Mouse (Mus musculus) 416B (cell line): Measurements from ENCODE around the gene Gab2.

Source experiments
- DNase-seq: peaks from one replicate; pipeline ENCODE4 v3.0.0; 2011; ENCODE audit warnings: low read depth

The Gab2 gene

DNA sequence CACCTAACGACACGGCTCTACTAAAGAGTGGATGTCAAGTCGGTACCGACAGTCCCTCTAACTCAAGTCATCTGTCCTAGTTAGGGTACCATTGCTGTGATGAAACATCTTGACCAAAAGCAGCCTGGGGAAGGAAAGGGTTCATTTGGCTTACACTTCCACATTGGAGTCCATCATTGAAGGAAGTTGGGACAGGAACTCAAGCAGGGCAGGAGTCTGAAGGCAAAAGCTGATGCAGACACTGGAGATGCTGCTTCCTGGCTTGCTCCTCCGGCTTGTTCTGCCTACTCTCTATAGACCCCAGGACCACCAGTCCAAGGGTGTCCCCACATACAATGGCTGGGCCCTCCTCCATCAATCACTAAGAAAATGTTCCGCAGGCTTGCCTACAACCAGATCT, 234.3 kb downstream of the Gab2 start:
- no peak for DNase-seq

DNA sequence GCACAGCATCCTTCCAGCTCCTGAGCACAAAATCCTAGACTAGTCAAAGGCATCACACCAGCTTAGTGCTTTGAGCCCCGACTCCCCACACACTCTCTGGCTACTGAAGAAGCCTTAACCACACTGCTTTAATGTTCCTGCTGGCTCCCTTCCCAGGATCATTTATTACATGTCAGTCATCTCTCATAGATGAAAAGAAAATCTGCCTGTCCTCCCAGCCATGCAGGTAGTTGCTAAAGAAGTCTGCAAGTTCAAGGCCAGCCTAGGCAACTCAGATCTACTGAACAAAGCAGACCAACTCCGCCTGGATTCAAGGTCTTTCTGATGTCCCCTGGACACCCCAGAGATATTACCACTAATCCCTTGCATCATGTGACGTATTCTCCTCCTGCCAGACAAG, 236.3 kb downstream of the Gab2 start:
- DNase-seq: no peak

DNA sequence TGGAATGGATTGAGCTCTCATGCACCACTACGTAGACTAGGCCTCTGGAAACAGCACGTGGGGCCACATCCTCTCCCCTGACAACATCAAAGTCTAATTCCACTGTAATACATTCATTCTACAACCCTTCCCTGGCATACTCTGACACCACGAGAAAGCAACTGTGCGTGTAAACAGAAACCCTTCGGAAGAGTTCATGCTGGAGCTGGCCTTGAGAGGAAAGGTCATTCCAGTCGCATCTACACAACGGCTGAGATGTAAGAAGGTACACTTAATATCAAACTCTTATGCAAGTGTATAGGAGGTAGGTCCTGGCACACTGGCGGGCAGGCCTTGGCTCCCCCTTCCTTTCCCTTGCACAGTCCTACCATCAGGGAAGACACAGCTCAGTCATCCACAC, 243.0 kb downstream of the Gab2 start:
- DNase-seq: no peak

DNA sequence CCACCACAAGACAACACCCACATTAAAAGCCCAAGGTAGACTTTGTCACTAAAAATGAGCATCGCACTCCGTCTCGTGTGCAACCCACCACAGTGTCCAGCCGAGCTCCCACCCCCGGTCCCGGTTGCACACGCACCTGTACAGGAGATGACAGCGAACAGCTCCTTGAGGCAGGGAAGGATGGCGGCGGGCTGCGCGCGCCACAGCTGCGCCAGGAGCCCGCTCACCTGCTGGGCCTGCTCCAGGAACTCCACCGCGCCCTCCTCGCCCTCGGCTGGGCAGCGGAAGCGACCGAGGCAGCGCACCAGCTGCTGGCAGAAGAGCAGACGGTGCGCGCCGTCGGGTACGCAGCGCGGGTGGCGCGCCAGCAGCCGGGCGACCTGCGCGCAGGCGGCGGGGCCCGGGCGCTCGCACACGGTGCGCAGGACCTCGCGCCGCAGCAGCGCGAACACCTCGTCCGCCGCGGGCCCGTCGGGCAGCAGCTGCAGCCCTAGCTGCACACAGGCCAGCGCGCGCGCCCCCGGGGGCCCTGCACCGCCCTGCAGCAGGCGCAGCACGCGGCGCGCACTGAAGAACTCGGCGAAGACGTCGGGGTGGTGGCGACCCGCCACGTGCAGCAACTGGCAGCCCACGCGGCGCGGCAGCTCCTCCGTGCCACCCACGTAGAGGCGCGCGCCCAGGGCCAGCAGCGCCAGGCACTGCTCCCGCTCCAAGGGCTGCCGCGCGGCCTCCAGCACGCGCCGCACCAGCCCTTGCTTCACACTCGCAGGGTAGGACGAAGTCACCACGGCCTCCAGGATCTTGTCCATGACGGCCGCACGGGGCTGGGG, 244.0 kb downstream of the Gab2 start:
- no peak for DNase-seq

DNA sequence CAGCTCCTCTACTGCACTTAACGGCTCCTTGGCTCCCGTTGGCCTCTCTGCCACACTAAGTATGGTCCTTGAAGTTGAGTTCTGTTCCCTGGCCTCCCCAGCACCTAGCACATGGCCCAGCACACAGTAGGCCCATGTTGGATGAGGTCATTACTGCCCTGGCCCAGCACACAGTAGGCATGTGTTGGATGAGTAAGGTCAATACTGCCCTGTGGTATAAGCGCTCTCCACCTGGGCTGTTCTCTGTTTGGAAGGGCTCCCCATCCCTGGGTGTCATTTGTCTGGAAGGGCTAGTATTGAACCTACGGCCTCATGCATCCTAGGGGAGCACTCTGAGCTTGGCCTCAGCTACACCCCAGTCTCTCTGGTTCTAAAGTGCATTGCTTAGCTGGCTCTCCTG, 246.0 kb downstream of the Gab2 start:
- no peak for DNase-seq

DNA sequence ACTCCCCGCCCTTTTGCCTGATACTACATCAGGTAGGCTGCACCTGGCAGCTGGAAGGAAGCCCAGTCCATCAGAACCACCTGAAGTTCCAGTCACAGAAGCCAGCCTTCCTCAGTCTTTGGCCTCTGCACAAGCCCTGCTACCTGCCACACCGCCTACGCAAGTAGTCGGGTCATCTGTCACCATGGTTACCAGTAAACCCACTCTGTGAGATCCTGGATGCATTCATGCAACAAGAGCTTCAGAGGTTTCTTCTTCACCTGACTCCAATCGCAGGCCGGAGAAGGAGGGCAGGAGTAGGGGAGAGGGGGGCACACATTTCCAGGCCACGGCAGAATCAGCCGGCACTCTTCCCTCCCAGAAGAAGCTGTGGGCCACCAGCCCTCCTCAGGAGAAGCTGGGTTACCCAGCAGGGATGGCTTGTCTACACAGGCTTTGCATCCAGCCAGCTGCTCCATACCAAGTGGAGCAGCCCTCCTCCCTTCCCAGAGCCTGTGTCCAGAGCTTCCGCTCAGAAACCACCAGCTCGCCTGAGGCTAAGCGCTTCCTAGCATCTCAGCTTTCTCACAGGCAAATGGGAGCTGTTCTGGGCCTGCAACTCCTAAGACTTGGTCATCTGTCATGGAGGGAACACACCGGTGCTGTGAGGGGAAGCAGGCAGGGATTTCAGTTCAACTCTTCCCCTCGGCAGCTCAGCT, 247.7 kb downstream of the Gab2 start:
- no peak for DNase-seq

DNA sequence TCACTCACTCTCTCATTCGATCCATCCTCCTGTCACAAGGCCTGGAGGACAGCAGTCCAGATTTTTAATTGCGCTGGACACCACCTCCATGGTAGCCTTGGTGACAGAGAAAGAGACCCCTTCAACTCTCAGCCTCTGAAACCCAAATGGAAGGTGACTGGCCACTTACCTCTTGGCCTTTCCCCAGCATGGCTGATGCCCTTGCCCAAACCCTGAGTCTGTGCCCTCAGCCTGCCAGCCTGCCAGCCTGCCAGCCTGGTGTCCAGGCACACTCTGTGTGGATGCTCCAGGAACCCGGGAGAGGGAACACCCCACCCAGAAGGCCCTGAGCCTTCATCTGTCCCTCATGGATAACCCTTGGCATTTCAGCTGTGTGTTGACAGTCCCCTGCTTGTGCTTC, 248.3 kb downstream of the Gab2 start:
- no peak for DNase-seq

DNA sequence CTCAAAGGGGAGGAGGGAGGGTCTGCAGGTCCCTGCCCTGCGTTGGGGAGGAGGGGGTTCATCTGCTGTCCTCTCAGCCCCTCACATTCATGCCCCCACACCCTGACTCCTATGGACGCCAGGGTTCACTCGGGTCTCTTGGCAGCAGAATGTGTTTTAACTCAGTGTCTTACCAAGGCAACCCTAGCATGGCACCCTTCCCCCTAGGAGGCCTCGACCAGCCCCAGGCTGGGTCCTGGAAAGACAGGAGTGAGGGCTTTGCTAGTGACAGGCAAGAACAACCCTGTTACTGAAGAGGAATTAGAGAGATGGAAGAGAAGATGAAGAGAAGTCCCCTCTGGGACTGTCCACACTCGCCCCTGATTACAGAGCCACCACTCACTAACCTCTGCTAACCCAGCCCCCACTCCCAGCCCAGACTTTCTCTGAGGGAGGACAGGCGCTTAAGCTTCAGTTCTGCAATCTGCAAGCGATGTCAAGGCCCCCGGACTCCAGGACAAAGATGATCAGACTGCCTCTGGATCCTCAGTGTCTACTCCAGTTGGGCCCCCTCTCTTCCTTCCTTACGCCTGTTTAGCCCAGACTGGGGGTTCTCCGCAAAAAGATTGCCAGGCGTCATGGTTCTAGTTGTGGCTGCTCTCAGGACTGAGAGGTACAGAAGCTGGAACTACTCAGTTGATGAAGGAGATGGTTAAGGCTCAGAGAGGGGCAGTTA, 249.7 kb downstream of the Gab2 start:
- DNase-seq: no peak

DNA sequence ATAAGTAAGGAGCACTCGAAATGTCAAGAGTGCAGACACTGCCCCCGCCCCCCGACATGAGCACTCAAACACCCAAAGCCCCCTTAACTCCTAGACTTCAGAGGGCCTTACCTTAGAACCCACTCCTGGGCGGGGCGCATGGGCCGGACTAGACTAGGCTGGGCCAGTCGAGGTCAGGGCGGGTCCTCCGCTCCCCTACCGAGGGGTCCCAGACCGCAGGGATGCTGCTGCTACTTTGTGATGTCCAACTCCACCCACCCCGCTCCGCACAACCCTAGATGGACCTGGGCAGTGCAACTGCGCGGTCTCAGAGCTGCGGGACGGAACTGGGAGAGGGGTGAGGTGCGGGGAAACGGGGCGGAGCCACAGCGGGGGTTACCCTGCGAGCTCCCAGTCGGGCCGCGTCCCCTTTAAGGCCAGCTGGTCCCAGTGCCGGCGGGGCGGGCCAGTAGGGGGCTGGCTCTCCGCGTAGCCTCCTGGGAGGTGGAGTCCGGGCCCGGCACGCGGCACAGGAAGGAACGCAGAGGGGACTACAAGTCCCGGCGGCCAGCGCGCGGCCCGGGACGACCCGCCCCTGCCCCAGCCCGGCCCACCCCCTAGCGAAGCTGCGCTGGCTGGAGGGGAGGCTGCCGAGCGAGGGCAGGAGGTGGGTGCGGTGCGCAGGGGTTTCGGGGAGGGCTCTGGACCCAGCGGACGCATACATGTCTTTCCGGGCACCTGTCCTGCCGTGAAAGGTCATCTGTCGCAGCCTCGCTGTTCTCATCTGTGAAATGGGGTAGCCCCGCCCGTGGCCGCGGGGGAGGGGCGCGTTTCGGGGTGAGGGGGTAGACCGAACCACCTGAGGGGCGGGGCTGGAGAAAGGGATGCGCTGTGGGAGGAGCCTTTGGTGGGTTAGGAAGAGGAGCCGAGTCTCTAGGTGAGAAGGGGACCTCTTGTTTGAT, 250.6 kb downstream of the Gab2 start, which contains the start of the genes Usp35 and Kctd21:
Usp35 (minus strand) TSS at position 295 of the 941 bp plus-strand sequence.
Kctd21 (plus strand) TSS at position 602 of the 941 bp plus-strand sequence.
- peak; percentile 92 for DNase-seq

DNA sequence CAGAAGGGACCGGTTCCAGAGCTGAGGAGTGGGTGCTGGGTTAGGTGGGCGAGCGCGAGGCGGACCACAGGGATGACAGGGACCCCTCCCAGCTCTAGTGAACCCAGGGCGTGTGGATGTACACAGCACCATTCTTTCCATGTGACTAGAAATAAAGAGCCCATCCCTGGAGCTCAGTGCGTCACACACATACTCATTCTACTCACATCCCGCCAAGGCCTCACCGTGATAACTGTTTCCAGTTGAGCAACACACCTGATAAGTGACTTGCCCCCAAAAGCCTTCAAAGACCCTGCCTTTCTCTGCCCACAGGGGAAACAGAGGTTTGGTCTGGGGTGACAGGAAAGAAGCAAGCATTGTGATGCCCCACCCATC, 251.3 kb downstream of the Gab2 start:
- DNase-seq: peak; percentile 38

DNA sequence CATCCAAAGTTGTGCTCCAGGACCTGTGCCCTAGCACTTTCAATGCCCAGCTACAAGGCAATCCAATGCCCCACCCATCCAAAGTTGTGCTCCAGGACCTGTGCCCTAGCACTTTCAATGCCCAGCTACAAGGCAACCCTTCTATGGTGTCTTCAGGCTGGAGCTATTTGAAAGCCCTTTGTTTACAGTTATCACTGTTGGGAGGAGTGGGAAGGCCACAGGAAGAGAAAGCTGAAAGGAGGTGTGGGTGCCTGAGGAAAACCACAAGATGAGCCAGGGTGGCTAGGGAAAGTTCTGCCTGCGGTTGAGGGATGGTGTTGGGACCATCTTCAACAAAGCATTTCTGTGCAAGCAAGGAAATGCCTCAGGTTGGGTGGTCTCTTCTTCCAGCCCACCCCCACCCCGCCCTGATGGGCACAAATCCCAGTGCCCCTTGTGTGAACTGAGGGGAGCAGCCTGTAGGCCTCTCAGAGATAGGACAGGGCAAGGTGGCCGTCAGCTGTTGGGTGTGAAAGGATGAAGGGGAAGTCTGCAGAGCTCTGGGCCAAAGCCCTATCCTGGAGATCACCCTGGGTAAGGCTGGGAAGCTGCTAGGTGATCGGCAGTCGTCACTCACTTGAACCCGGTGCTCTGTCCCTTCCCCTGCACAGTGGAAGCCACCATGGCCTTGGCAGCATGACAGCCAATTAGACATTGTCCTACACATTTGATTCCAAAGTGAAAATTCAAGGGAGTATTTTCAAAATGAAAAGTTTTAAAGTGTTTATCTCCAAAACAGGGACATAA, 251.9 kb downstream of the Gab2 start:
- no peak for DNase-seq

DNA sequence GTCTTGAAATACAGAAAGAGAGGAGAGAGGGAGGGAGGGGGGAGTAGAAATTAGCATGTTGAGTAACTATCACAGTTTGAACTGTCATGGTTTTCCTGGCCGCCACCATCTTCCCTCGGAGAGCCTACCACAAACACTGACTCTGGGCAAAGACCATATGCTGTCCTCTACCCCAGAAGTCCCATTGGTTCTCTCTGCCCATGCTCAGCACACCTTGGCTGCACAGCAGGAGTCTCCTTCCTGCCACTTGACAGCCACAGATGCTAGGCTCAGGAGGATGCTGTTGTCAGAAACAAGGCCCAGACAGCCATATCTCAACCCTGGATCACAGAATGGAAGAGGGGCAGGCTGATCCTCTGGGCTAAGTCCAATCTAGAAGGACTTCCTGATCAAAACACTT, 253.0 kb downstream of the Gab2 start:
- no peak for DNase-seq

DNA sequence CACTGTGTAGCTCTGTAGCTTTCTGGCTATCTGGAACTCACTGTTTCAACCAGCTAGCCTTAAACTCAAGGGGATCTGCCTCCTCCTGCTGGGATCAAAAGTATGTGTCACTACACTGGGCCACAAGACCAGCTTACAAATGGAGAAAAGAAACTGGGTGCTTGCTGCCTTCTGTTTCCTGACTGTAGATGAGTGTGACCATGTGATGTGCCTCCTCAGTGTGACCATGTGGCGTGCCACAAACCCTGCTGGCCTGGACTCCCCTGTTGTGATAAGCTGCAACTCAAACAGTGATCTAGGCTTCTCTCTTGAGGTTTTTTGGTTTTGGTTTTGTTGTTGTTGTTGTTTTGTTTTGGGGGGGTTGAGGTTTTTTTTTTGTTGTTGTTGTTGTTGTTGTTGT, 255.3 kb downstream of the Gab2 start:
- DNase-seq: peak; percentile 83

DNA sequence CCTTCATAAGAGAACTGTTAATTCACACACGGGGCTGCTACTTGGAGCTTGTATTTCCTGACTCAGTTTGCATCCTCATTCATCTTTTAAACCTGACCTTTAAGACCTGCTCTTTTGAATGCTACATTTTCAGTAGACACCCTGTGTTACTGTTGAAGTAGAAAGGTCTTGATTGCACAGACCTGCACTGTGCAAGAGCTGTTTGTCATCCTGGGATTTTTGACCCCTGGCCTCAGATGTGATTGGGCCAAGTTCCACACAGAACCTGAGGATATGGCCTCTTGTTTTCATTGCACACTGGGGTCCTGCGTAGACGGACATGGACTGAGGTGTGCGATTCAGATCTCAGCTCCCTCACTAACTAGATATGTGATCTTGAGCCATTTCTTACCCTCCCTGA, 257.2 kb downstream of the Gab2 start:
- no peak for DNase-seq

DNA sequence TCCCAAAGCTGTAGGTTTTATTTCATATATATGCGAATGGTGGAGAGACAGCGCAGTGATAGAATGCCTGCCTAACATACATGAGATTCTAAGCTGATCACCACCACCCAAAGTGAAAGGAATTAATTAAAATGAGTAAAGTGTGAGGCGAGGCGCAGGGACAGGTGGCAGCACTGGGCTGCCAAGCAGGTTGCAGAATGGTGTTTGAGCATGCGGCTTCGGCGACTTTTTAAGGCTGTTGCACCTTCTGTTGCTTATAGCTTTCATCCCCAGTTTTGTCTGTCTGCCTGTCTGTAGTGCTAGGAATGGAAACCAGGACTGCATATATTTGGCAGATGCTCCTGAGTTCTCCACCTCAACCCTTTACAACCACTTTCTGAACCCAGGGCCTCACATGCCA, 258.2 kb downstream of the Gab2 start:
- no peak for DNase-seq

DNA sequence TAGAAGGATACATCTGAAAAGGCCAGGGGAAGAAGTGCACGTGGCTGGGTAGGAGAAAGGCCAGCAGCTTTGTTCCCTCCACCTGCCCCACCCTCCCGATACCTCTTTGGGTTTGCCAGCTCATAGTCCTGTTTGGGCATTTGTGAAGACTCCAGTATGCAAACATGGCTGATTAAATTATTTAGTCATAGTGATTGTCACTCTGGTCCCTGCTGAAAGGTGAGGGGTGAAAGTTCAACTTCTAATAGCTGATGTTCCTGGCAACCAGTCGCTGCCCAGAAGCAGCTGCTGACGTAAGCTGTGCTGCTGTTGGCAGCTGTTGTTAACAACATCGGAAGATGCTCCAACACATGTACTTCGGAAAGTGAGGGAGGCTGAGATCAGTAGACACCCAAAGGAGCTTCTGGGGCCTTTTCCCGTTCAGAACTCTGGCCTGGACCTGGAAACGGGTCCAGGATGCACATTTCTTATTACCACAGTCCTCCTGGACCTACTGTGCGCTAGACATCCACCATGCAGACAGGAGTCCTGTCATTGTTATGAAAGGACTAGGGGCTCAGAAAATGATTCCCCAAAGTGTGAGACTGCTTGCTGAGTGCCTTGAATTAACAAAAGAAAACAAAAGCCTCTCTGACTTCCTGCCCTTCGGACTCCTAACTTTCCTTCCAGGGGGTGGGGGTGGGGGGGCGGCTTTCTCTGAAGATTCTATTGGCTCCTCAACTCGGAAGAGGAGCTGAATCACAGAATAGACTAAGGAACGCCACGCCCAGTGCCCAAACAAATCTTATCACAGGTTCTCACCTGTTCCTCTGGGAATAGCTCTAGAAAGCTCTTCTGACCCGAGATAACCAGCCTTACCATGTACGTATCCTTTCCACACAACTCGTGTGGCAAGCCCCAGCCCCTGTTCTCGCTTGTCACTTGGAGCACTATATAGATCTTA, 259.8 kb downstream of the Gab2 start:
- DNase-seq: no peak

DNA sequence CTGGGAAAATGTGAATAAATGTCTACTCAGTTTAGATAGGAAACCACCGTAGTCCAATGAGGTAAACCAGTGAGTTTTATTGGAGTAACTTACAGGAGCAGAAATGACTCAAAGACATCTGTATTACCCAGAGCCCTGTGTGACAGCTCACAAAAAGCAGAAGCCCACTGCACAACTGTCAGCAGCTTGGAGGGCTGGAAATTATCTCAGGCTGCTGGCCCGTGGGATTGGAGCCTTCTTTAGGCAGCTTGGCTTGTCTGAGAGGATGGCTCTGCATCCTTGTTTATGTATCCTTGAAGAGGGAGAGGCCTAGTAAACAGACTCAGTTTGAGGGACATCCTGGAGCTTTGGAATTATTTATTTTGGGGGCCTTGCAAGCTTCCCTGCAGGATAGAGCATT, 261.6 kb downstream of the Gab2 start:
- DNase-seq: no peak

DNA sequence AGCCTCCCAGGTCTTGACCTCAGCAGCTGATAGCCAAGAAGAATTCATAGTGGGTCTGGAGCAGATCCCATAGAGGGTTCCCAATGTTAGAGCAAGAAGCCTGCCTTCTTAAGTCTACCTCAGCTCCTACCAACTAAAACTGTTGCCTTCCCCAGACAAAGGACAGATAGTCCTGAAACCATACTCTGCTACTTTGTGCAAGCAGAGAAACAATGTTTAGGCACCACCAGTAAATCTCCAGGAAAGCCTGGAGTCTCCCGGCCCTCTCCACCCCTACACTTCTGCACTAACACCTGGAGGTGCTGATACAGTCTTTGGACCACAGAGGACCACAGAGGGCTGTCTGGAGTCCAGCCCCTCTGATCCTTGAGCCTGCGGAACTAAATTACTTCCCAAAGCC, 263.3 kb downstream of the Gab2 start:
- DNase-seq: no peak

DNA sequence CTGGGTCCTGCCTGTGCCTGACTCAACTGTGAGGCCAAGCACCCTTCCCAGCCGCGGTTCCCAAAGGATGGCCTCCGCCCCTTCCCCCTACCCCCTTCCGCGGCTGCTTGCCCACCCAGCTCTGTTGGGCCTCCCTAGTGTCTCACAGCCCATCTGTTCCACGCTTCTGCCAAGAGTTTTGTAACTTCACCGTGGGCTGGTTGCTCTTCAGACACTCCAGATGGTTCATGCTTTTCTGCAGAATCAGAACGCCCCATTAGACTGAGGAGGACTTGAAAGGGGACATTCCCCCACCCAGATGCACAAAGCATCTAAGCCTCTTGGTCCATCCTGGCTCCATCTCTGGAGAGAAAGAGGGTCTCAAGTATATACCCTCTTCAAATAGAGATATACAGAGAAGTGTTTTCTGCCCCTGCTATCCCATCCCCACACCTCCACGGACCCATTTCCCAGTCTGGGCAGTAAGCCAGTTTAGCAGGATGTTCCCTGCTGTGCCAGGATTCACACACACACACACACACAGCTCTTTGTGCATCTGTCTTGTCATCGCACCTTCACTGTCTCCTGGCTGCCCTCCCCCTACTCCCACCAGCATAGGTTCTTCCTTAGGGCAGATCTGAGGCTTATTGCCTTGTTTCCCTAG, 264.0 kb downstream of the Gab2 start:
- no peak for DNase-seq
